Comparison of ENCODE assay signal across 8 mouse cellular contexts in the genomic region with DNA sequence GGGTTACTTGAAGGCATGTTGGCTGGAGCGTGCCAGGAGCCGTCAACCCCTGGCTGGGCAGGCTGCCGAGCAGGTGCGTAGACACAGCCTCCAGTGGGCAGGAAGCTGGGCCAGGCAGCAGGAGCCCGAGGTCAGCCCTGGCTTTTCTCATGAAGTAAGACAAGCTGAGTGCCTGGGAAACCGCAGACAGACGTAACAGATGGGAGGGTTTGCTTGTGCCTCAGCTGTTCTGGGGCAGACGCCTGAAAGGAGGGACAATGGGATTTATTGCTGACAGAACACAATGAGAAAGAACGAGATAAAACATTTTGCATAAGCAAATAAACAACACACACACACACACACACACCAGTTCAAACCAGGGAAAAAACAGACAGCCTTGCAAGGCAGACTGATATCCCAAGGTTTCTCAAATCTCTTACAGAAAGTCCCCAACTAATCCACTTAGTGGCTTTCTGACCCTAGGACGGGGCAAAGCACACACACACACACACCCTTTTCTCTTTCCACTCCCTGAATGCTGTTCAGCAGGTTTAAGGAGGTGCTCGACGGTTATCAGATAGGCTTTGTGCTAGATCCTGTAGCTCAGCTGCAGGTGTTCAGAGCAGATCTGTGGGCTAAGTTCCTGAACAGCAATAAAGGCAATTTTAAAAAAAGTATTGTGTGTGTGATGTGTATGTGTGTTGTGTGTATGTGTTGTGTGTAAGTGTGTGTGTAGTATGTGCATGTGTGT. TPM values are rescaled to one million over a fixed set of nuclear protein-coding genes. Genes with fewer than 3 reads are reported as not detected.
DNase-seq lines count a peak whose midpoint lies in the region; ATAC-seq lines count a peak whose summit lies in the region.

No protein-coding gene starts in this region.

- no peaks in the 10 kb centered on the region for H3K27me3 ChIP-seq in heart, embryonic 11.5 days (ENCODE audit: control insufficient read depth, insufficient read depth, low read length)
- no peaks in the 10 kb centered on the region for H3K27me3 ChIP-seq in embryonic facial prominence, embryonic 13.5 days
- no peaks in the 10 kb centered on the region for H3K27me3 ChIP-seq in midbrain, embryonic 15.5 days (replicated peaks)

- no peaks in the 10 kb centered on the region for H3K36me3 ChIP-seq in heart, embryonic 11.5 days (ENCODE audit: control insufficient read depth, insufficient read depth, low read length)
- H3K36me3 ChIP-seq in embryonic facial prominence, embryonic 13.5 days = no peaks in the 10 kb centered on the region
- H3K36me3 ChIP-seq in midbrain, embryonic 15.5 days (replicated peaks) = no peaks in the 10 kb centered on the region

- H3K9me3 ChIP-seq in heart, embryonic 11.5 days (replicated peaks; ENCODE audit: control insufficient read depth, low read length) = no peaks in the 10 kb centered on the region
- no peaks in the 10 kb centered on the region for H3K9me3 ChIP-seq in embryonic facial prominence, embryonic 13.5 days
- no peaks in the 10 kb centered on the region for H3K9me3 ChIP-seq in midbrain, embryonic 15.5 days

- WGBS in heart, embryonic 11.5 days (ENCODE audit: insufficient replicate concordance) = 19% methylated on average over 12 of the region's 12 CpGs
- WGBS in embryonic facial prominence, embryonic 13.5 days = 33% methylated on average over 12 of the region's 12 CpGs
- 7% methylated on average over 12 of the region's 12 CpGs for WGBS in large intestine, adult 2 months
- WGBS in midbrain, embryonic 15.5 days = 20% methylated on average over 12 of the region's 12 CpGs

- no peak overlapping the region for H3K9ac ChIP-seq in heart, embryonic 11.5 days (ENCODE audit: low read depth, low read length)
- H3K9ac ChIP-seq in embryonic facial prominence, embryonic 13.5 days = peak overlapping the region; percentile 17
- no peak overlapping the region for H3K9ac ChIP-seq in midbrain, embryonic 15.5 days

- DNase-seq in heart, postnatal 4 days = no peak
- peak; percentile 81 for DNase-seq in large intestine, adult 2 months (ENCODE audit: low read depth, low spot score)
- DNase-seq in thymus, postnatal 4 days = peak; percentile 74
- DNase-seq in right cerebral cortex, postnatal 36 days (ENCODE audit: low spot score in 2 of 2) = no peak

- H3K4me2 ChIP-seq in heart, embryonic 11.5 days = no peak overlapping the region
- no peak overlapping the region for H3K4me2 ChIP-seq in embryonic facial prominence, embryonic 13.5 days
- H3K4me2 ChIP-seq in midbrain, embryonic 15.5 days = no peak overlapping the region

- no peak overlapping the region for H3K4me3 ChIP-seq in heart, embryonic 11.5 days (ENCODE audit: low read depth, low read length)
- no peak overlapping the region for H3K4me3 ChIP-seq in embryonic facial prominence, embryonic 13.5 days
- H3K4me3 ChIP-seq in midbrain, embryonic 15.5 days = no peak overlapping the region

- ATAC-seq in heart, embryonic 11.5 days (replicated peaks; ENCODE audit: insufficient number of reproducible peaks, low FRiP score, low TSS enrichment) = 0 out of 2 replicates have a peak, but pooled peaks have one; percentile 35
- no peak for ATAC-seq in embryonic facial prominence, embryonic 13.5 days (ENCODE audit: insufficient number of reproducible peaks, insufficient read depth, low FRiP score, low TSS enrichment, low read depth)
- no peak for ATAC-seq in midbrain, embryonic 15.5 days (replicated peaks)
- no peak for ATAC-seq in cerebellum, adult (ENCODE audit: insufficient number of reproducible peaks, low FRiP score, low TSS enrichment)

- H3K4me1 ChIP-seq in heart, embryonic 11.5 days (ENCODE audit: control insufficient read depth, insufficient read depth, low read length) = peaks cover 3% of the 10 kb centered on the region; the same call in 1 of the 2 replicates
- H3K4me1 ChIP-seq in embryonic facial prominence, embryonic 13.5 days = peaks cover 17% of the 10 kb centered on the region
- H3K4me1 ChIP-seq in midbrain, embryonic 15.5 days = peaks cover 4% of the 10 kb centered on the region; the same call in 1 of the 2 replicates

- H3K27ac ChIP-seq in heart, embryonic 11.5 days (ENCODE audit: low read depth, low read length) = no peak overlapping the region
- H3K27ac ChIP-seq in embryonic facial prominence, embryonic 13.5 days = peak overlapping the region; percentile 64
- 0 out of 2 replicates have a peak overlapping the region, but pooled peaks have one; percentile 9 for H3K27ac ChIP-seq in midbrain, embryonic 15.5 days

RNA-seq across cellular contexts. Expression of gene Engase, which starts 6.2 kb away (rescaled TPM):
- polyA plus RNA-seq in heart, embryonic 11.5 days (2014; fragmentation: Nextera tagmentation; extraction: Ambion mirVana) = 3.9 and 4.3 TPM in 2 replicates
- total RNA-seq in heart, postnatal 4 days (2021) = 1 to 10 TPM; 4.0 to 5.8 TPM
- polyA plus RNA-seq in embryonic facial prominence, embryonic 13.5 days (2015; fragmentation: Nextera tagmentation; extraction: Ambion mirVana) = 6.5 and 9.6 TPM in 2 replicates
- 27.0 and 33.1 TPM in 2 replicates for polyA plus RNA-seq in large intestine, adult 2 months (2012; rRNA removed)
- 6.6 and 8.2 TPM in 2 replicates for polyA plus RNA-seq in midbrain, embryonic 15.5 days (2015; fragmentation: Nextera tagmentation; extraction: Ambion mirVana)

RNA-seq across cellular contexts. Expression of gene C1qtnf1, which starts 42.4 kb away (rescaled TPM):
- polyA plus RNA-seq in heart, embryonic 11.5 days (2014; fragmentation: Nextera tagmentation; extraction: Ambion mirVana) = 2.7 and 4.2 TPM in 2 replicates
- total RNA-seq in heart, postnatal 4 days (2021) = 10 to 100 TPM; 21.2 to 25.1 TPM
- polyA plus RNA-seq in embryonic facial prominence, embryonic 13.5 days (2015; fragmentation: Nextera tagmentation; extraction: Ambion mirVana) = 14.7 and 16.5 TPM in 2 replicates
- 6.7 and 8.4 TPM in 2 replicates for polyA plus RNA-seq in large intestine, adult 2 months (2012; rRNA removed)
- polyA plus RNA-seq in midbrain, embryonic 15.5 days (2015; fragmentation: Nextera tagmentation; extraction: Ambion mirVana) = 4.2 and 4.3 TPM in 2 replicates

RNA-seq across cellular contexts. Expression of gene Cant1, which starts 51.5 kb away (rescaled TPM):
- polyA plus RNA-seq in heart, embryonic 11.5 days (2014; fragmentation: Nextera tagmentation; extraction: Ambion mirVana) = 16.0 and 17.1 TPM in 2 replicates
- total RNA-seq in heart, postnatal 4 days (2021) = 10 to 100 TPM; 19.6 to 20.2 TPM
- 28.9 and 30.7 TPM in 2 replicates for polyA plus RNA-seq in embryonic facial prominence, embryonic 13.5 days (2015; fragmentation: Nextera tagmentation; extraction: Ambion mirVana)
- 121 and 144 TPM in 2 replicates for polyA plus RNA-seq in large intestine, adult 2 months (2012; rRNA removed)
- polyA plus RNA-seq in midbrain, embryonic 15.5 days (2015; fragmentation: Nextera tagmentation; extraction: Ambion mirVana) = 30.6 and 35.1 TPM in 2 replicates

Comparison
In these comparisons a context has a peak if more than half of its experiments do, and no peak if none do; other contexts are left out.
1. DNase-seq: peak in large intestine, adult 2 months (single experiment) and thymus, postnatal 4 days (single experiment); none in heart, postnatal 4 days (single experiment) and right cerebral cortex, postnatal 36 days (0 of 2).